Mouse (Mus musculus) spleen, adult 2 months (tissue): Measurements from ENCODE around the gene Cx3cl1. TPM values are rescaled to one million over a fixed set of nuclear protein-coding genes. Genes with fewer than 3 reads are reported as not detected.

Source experiments
- DNase-seq, 2 experiments: peaks; one replicate each; pipeline versions ENCODE4 v3.0.0 to v3.0.0-alpha.2; 2012 to 2021; ENCODE audit warnings: low spot score in 2 of 2, low read depth in 1 of 2
- H3K27ac ChIP-seq: fragments of 200-500 bp; 2 replicates; pipeline ENCODE4 v1.5.1; 2012; ENCODE audit warnings: low read length, inconsistent platforms; ENCODE audit not compliant: insufficient read depth
- H3K27me3 ChIP-seq: fragments of 200-500 bp; 2 replicates; pipeline ENCODE4 v1.6.1; 2012; ENCODE audit warnings: mild to moderate bottlenecking, moderate library complexity, low read length, inconsistent platforms; ENCODE audit not compliant: control insufficient read depth, insufficient read depth
- H3K36me3 ChIP-seq: fragments of 200-500 bp; 2 replicates; pipeline ENCODE4 v1.6.1; 2012; ENCODE audit warnings: mild to moderate bottlenecking, low read length, inconsistent platforms; ENCODE audit not compliant: control insufficient read depth, insufficient read depth
- H3K4me1 ChIP-seq: fragments of 200-500 bp; 2 replicates; pipeline ENCODE4 v1.6.1; 2011; ENCODE audit warnings: inconsistent platforms; ENCODE audit not compliant: control insufficient read depth, insufficient read depth, insufficient read length
- H3K4me3 ChIP-seq: fragments of 200-500 bp; 2 replicates; pipeline ENCODE4 v1.5.1; 2011; ENCODE audit warnings: mild to moderate bottlenecking, inconsistent platforms; ENCODE audit not compliant: insufficient read depth, insufficient read length; ENCODE audit errors: extremely low read depth
- CTCF ChIP-seq: fragments of 200-500 bp; IDR thresholded peaks from 2 replicates; pipeline ENCODE4 v1.5.1; 2011; ENCODE audit warnings: mild to moderate bottlenecking, inconsistent platforms; ENCODE audit not compliant: insufficient read depth, insufficient read length, insufficient replicate concordance; ENCODE audit errors: extremely low read depth
- POLR2A ChIP-seq: fragments of 200-500 bp; IDR thresholded peaks from 2 replicates; pipeline ENCODE4 v1.6.1; 2011; ENCODE audit warnings: low read depth, low read length, inconsistent platforms
- WGBS: fragments of 180-500 bp; shearing (Covaris S2); methylation state at CpG from one replicate; pipeline ENCODE4 v1.1.7; 2018; 5-methylcytosine and 5-hydroxymethylcytosine counted together
- polyA plus RNA-seq: library from polyadenylated mRNA; depleted of rRNA; stranded (reverse); fragments of >200 nt; gene quantifications from 2 replicates; pipeline ENCODE4 v1.2.3, GENCODE M21; 2012

Cx3cl1 gene
- polyA plus RNA-seq, 1 experiment = 3.0 TPM

DNA sequence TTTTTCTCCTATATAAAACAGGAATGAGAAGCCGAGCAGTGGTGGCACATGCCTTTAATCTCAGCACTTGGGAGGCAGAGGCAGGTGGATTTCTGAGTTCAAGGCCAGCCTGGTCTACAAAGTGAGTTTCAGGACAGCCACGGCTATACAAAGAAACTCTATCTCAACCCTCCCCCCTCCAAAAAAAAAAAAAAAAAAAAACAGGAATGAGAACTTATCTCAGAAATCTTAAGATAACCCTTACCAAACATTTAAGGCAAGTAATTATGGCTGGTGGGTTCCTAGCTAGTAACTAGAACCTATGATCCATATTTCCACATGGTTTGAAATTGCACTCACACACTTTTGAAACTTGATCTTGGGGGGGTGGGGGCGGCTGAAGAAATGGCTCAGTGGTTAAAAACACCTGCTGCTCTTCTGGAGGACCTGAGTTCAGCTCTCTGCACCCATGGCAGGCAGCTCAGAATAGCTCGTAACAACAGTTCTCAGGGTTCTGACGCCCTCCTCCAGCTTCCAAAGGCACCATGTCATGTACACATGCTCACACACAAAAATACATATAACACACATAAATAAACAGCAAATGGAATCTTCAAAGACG is 14.3 kb downstream of the Cx3cl1 start:
- no peaks in the 10 kb centered on the region for H3K27me3 ChIP-seq
- H3K4me3 ChIP-seq = no peak overlapping the region
- 64% methylated on average over 6 of the region's 6 CpGs for WGBS
- H3K36me3 ChIP-seq = no peaks in the 10 kb centered on the region
- TF ChIP-seq CTCF = no peak
- TF ChIP-seq POLR2A = no peak
- no peak overlapping the region; the same call in 1 of the 2 replicates for H3K27ac ChIP-seq
- H3K4me1 ChIP-seq = no peaks in the 10 kb centered on the region
- DNase-seq = no peak

GRCm38 (mm10) chr8:94787524-94788501 is 16.0 kb downstream of the Cx3cl1 start:
- H3K27ac ChIP-seq = peak overlapping the region; percentile 65; the same call in 1 of the 2 replicates
- H3K4me1 ChIP-seq = no peaks in the 10 kb centered on the region
- H3K4me3 ChIP-seq = no peak overlapping the region
- H3K36me3 ChIP-seq = no peaks in the 10 kb centered on the region
- TF ChIP-seq POLR2A (no peak), CTCF (no peak)
- WGBS = 76% methylated on average over 15 of the region's 15 CpGs
- DNase-seq = no peak
- H3K27me3 ChIP-seq = no peaks in the 10 kb centered on the region

GRCm38 (mm10) chr8:94789256-94789955 is 17.6 kb downstream of the Cx3cl1 start:
- no peak for TF ChIP-seq CTCF
- TF ChIP-seq POLR2A = no peak
- Histone ChIP-seq H3K4me1 (no peaks in the 10 kb centered on the region), H3K27ac (no peak overlapping the region), H3K4me3 (no peak overlapping the region), H3K36me3 (no peaks in the 10 kb centered on the region), H3K27me3 (no peaks in the 10 kb centered on the region)
- DNase-seq = no peak
- 91% methylated on average over 10 of the region's 10 CpGs for WGBS

DNA sequence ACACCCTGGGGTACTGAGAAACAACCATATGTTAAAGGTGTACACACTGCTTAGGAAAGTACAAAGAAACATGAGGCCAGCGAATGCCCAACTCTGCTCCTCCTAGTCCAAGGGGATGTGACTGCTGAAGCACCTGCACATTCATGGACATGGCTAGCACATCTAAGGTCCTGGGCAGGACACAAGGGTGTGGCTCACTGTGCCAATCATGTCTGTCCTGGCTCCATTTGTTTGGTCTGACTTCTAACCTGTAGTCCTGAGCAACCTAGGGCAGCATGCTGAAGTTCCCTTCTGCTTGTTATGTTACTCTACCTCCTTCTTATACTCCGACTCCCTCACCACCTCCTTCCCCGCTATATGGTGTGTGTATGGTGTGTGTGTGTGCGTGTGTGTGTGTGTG is 22.6 kb downstream of the Cx3cl1 start:
- no peak for DNase-seq
- Histone ChIP-seq H3K4me1 (no peaks in the 10 kb centered on the region), H3K27me3 (no peaks in the 10 kb centered on the region), H3K27ac (no peak overlapping the region), H3K36me3 (no peaks in the 10 kb centered on the region), H3K4me3 (no peak overlapping the region)
- WGBS = 89% methylated on average over 4 of the region's 4 CpGs
- TF ChIP-seq POLR2A (no peak), CTCF (no peak)

DNA sequence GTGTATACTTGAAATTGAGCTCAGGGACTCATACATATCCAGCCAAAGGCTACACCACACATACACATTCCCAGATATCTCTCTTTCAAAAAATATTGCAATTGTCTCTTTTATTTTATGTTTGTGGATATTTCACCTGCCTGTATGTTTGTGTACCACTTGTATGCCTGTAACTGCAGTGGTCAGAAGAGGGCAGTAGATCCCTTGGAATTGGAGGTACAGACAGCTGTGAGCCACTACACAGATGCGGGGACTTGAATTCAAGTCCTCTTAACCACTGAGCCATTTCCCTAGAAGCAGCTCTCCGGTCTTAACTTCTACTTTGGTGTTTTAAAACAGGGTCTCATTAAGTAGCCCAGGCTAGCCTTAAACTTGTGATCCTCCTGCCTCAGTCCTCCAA is 23.0 kb downstream of the Cx3cl1 start:
- no peaks in the 10 kb centered on the region for H3K27me3 ChIP-seq
- no peak for DNase-seq
- no peak for TF ChIP-seq CTCF
- TF ChIP-seq POLR2A = no peak
- WGBS = 87% methylated on average over 2 of the region's 2 CpGs
- no peak overlapping the region for H3K27ac ChIP-seq
- H3K4me3 ChIP-seq = no peak overlapping the region
- H3K36me3 ChIP-seq = no peaks in the 10 kb centered on the region
- H3K4me1 ChIP-seq = no peaks in the 10 kb centered on the region

DNA sequence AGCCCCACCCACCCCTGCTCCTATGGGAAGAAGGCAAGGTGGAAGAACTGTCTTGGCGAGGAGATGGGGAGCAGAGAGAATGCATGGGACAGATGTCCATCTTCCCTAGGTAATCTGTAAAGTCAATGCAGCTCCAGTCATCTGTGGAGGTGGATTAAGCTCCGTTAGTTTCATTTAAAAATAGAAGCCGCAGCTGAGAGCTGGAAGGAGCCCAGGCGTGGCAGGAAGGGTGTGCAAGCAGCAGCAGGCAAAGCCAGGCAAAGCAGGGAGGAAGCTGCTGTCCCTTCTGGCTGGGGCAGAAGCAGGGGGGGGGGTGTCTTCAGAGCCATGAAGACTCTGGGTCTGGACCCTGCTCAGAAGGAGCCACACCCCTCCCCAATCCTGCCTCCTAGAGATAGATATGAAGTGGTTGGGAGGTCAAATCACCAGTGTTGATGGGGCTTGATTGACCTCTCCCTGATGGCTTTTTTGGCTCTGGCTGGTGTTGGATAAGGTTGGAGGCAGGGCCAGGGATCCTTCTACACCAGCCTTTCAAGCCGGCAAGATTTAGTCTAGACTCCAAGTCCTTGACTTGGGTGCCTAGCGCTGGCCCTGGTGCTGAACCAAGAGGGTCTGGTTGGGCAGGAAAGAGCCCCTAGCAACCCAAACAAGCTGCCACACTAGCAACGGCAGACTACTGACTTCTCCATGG is 28.6 kb downstream of the Cx3cl1 start:
- 29% methylated on average over 7 of the region's 7 CpGs for WGBS
- TF ChIP-seq POLR2A (no peak), CTCF (no peak)
- H3K4me3 ChIP-seq = no peak overlapping the region
- DNase-seq = no peak
- H3K27me3 ChIP-seq = no peaks in the 10 kb centered on the region
- peaks cover 9% of the 10 kb centered on the region; the same call in 1 of the 2 replicates for H3K4me1 ChIP-seq
- H3K36me3 ChIP-seq = no peaks in the 10 kb centered on the region
- H3K27ac ChIP-seq = no peak overlapping the region
